Mouse (Mus musculus): Measurements from ENCODE around the gene Armc7. TPM values are rescaled to one million over a fixed set of nuclear protein-coding genes. Genes with fewer than 3 reads are reported as not detected.

Gene Armc7
- polyA plus RNA-seq, 1 experiment: 3.3 TPM

- peak overlapping the region; percentile 20; the same call in 1 of the 2 replicates for H3K27ac ChIP-seq (ENCODE audit: control insufficient read depth, insufficient read depth, low read depth, low read length)
- no peaks in the 10 kb centered on the region for H3K27me3 ChIP-seq (ENCODE audit: control insufficient read depth, insufficient read depth, low read length)
- H3K4me1 ChIP-seq (ENCODE audit: control insufficient read depth, insufficient read depth, low read length): peaks cover 17% of the 10 kb centered on the region
- H3K4me3 ChIP-seq (ENCODE audit: control insufficient read depth, low read depth, low read length): no peak overlapping the region
- H3K36me3 ChIP-seq (ENCODE audit: control insufficient read depth, insufficient read depth, low read length): no peaks in the 10 kb centered on the region
- TF ChIP-seq CTCF (IDR thresholded peaks at IDR 0.05; ENCODE audit: control insufficient read depth, insufficient read depth, insufficient replicate concordance, low read depth, low read length) (no peak), POLR2A (IDR thresholded peaks at IDR 0.05; ENCODE audit: control insufficient read depth, low read depth, low read length) (no peak)
Observed at GRCm38 (mm10) chr11:115509773-115510506, 34.5 kb downstream of the Armc7 start.

GRCm38 (mm10) chr11:115510507-115510888 is 35.0 kb downstream of the Armc7 start:
- Histone ChIP-seq H3K4me3 (ENCODE audit: control insufficient read depth, low read depth, low read length) (no peak overlapping the region), H3K27ac (ENCODE audit: control insufficient read depth, insufficient read depth, low read depth, low read length) (no peak overlapping the region; the same call in none of the 2 replicates), H3K36me3 (ENCODE audit: control insufficient read depth, insufficient read depth, low read length) (no peaks in the 10 kb centered on the region), H3K27me3 (ENCODE audit: control insufficient read depth, insufficient read depth, low read length) (no peaks in the 10 kb centered on the region), H3K4me1 (ENCODE audit: control insufficient read depth, insufficient read depth, low read length) (peaks cover 21% of the 10 kb centered on the region)
- TF ChIP-seq CTCF (IDR thresholded peaks at IDR 0.05; ENCODE audit: control insufficient read depth, insufficient read depth, insufficient replicate concordance, low read depth, low read length): no peak
- TF ChIP-seq POLR2A (IDR thresholded peaks at IDR 0.05; ENCODE audit: control insufficient read depth, low read depth, low read length): no peak

DNA sequence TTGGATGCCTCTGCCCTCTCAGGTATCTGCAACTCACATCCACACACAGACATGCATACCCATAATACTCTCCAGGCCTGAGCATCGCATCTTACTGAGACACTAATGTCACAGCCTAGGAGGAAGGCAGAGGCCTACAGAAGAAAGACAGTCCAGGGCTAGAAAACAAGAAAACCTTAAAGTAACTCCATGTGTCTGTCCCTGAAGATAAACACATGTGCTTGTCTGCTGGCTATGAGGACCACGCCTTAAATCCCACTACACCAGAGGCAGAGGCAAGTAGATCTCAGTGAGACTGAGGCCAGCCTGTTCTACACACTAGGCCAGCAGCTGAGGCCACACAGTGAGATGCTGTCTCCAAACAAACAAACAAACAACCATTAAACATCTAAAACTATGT is 35.7 kb downstream of the Armc7 start:
- Histone ChIP-seq H3K4me3 (ENCODE audit: control insufficient read depth, low read depth, low read length) (no peak overlapping the region), H3K4me1 (ENCODE audit: control insufficient read depth, insufficient read depth, low read length) (peaks cover 21% of the 10 kb centered on the region), H3K27ac (ENCODE audit: control insufficient read depth, insufficient read depth, low read depth, low read length) (no peak overlapping the region), H3K36me3 (ENCODE audit: control insufficient read depth, insufficient read depth, low read length) (no peaks in the 10 kb centered on the region), H3K27me3 (ENCODE audit: control insufficient read depth, insufficient read depth, low read length) (no peaks in the 10 kb centered on the region)
- TF ChIP-seq POLR2A (IDR thresholded peaks at IDR 0.05; ENCODE audit: control insufficient read depth, low read depth, low read length) (no peak), CTCF (IDR thresholded peaks at IDR 0.05; ENCODE audit: control insufficient read depth, insufficient read depth, insufficient replicate concordance, low read depth, low read length) (no peak)

GRCm38 (mm10) chr11:115512004-115512403 is 36.5 kb downstream of the Armc7 start:
- Histone ChIP-seq H3K36me3 (ENCODE audit: control insufficient read depth, insufficient read depth, low read length) (no peaks in the 10 kb centered on the region), H3K27ac (ENCODE audit: control insufficient read depth, insufficient read depth, low read depth, low read length) (peak overlapping the region; percentile 33; the same call in 1 of the 2 replicates), H3K27me3 (ENCODE audit: control insufficient read depth, insufficient read depth, low read length) (no peaks in the 10 kb centered on the region), H3K4me3 (ENCODE audit: control insufficient read depth, low read depth, low read length) (peak overlapping the region; percentile 100; the same call in 1 of the 2 replicates), H3K4me1 (ENCODE audit: control insufficient read depth, insufficient read depth, low read length) (peaks cover 21% of the 10 kb centered on the region)
- TF ChIP-seq POLR2A (IDR thresholded peaks at IDR 0.05; ENCODE audit: control insufficient read depth, low read depth, low read length): no peak
- no peak for TF ChIP-seq CTCF (IDR thresholded peaks at IDR 0.05; ENCODE audit: control insufficient read depth, insufficient read depth, insufficient replicate concordance, low read depth, low read length)

DNA sequence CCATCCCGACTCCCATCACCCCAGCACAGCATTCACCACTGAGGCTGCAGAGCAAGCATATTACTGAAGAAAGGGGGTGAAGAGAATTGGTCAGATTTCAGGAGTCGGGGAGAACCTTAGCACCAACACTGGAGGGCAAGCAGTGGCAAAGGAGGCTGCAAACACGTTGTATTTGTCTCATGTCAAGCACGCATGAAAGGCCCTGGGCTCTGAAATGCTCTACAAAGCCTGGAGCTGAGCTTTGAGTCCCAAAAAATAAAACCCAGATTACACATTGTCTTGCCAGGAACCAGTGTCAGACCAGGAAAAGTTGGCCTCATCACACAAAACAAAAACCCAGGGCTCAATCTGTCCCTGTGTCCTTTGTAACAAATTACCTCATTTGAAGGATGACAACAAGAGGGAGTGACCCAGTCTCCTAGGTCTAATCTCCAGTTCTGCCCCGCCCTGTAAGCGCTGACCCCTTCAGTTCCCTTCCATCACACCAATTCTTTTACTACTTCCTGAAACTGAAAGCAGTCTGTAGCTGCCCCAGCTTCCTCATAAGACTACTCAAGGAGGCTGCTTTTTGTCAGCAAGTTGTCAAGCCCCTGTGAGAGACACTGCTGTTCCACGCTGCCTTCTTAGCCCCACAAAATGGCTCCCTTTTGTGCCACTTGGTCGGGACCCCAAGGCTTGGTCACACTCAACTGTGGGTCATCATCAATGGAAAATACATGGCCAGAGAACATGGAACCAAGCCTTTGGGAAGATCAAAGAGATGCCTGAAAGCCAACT is 37.1 kb downstream of the Armc7 start:
- peak overlapping the region; percentile 100 for H3K4me3 ChIP-seq (ENCODE audit: control insufficient read depth, low read depth, low read length)
- H3K4me1 ChIP-seq (ENCODE audit: control insufficient read depth, insufficient read depth, low read length): peaks cover 21% of the 10 kb centered on the region
- H3K36me3 ChIP-seq (ENCODE audit: control insufficient read depth, insufficient read depth, low read length): no peaks in the 10 kb centered on the region
- H3K27me3 ChIP-seq (ENCODE audit: control insufficient read depth, insufficient read depth, low read length): no peaks in the 10 kb centered on the region
- no peak for TF ChIP-seq POLR2A (IDR thresholded peaks at IDR 0.05; ENCODE audit: control insufficient read depth, low read depth, low read length)
- no peak for TF ChIP-seq CTCF (IDR thresholded peaks at IDR 0.05; ENCODE audit: control insufficient read depth, insufficient read depth, insufficient replicate concordance, low read depth, low read length)
- peak overlapping the region; percentile 99 for H3K27ac ChIP-seq (ENCODE audit: control insufficient read depth, insufficient read depth, low read depth, low read length)

GRCm38 (mm10) chr11:115513271-115514237 is 38.1 kb downstream of the Armc7 start:
- Histone ChIP-seq H3K36me3 (ENCODE audit: control insufficient read depth, insufficient read depth, low read length) (no peaks in the 10 kb centered on the region), H3K4me1 (ENCODE audit: control insufficient read depth, insufficient read depth, low read length) (peaks cover 21% of the 10 kb centered on the region), H3K27ac (ENCODE audit: control insufficient read depth, insufficient read depth, low read depth, low read length) (peak overlapping the region; percentile 99), H3K4me3 (ENCODE audit: control insufficient read depth, low read depth, low read length) (peak overlapping the region; percentile 100), H3K27me3 (ENCODE audit: control insufficient read depth, insufficient read depth, low read length) (no peaks in the 10 kb centered on the region)
- TF ChIP-seq CTCF (IDR thresholded peaks at IDR 0.05; ENCODE audit: control insufficient read depth, insufficient read depth, insufficient replicate concordance, low read depth, low read length) (no peak), POLR2A (IDR thresholded peaks at IDR 0.05; ENCODE audit: control insufficient read depth, low read depth, low read length) (no peak)
